Mouse (Mus musculus): ENCODE data around the gene Rftn1. TPM values are rescaled to one million over a fixed set of nuclear protein-coding genes. Genes with fewer than 3 reads are reported as not detected.

Rftn1 gene
- polyA plus RNA-seq, 1 experiment, result 1.1 TPM

DNA sequence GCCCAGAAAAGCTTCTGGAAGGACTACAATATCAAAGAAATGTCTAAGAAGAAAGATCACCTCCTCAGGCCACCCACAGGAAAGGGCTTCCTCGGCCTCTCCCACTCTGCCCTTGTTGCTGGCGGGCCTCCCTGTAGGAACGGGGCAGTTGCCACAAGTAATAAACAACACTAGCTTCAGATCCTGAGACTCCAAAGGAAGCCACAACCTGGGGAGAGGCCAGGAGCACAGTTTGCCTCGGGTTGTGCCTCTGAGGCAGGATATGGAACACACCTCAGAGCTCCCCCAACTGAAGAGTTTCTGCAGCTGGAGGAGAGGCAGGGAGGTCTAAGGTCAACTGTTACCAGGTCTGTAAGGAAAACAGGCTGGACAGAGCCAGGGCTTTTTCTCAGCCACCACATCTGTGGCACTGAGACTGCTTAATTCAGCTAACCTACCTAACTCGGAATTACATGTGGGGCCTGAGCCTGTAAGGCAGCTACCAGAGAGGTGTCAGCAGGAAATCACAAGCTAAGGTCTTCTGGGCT lies 193.8 kb downstream of the Rftn1 start:
- Histone ChIP-seq H3K9me3 (replicated peaks; ENCODE audit: control insufficient read depth, insufficient read depth, low read length, poor library complexity, severe bottlenecking) (no peaks in the 10 kb centered on the region), H3K27me3 (ENCODE audit: control insufficient read depth, insufficient read depth, low read length, poor library complexity, severe bottlenecking) (no peaks in the 10 kb centered on the region), H3K36me3 (ENCODE audit: control insufficient read depth, insufficient read depth, low read length, poor library complexity, severe bottlenecking) (no peaks in the 10 kb centered on the region), H3K27ac (ENCODE audit: insufficient read depth, low read length) (no peak overlapping the region), H3K9ac (ENCODE audit: low read depth, poor library complexity, severe bottlenecking) (no peak overlapping the region), H3K4me3 (ENCODE audit: low read depth, low read length) (no peak overlapping the region), H3K4me1 (ENCODE audit: control insufficient read depth, insufficient read depth, low read length) (no peaks in the 10 kb centered on the region)
- no peak for TF ChIP-seq CTCF (IDR thresholded peaks at IDR 0.05; ENCODE audit: low read depth, low read length)
- TF ChIP-seq EP300 (IDR thresholded peaks at IDR 0.05; ENCODE audit: insufficient read depth, low read depth, low read length), result no peak
- TF ChIP-seq POLR2A (IDR thresholded peaks at IDR 0.05; ENCODE audit: insufficient read depth, low read length), result no peak

DNA sequence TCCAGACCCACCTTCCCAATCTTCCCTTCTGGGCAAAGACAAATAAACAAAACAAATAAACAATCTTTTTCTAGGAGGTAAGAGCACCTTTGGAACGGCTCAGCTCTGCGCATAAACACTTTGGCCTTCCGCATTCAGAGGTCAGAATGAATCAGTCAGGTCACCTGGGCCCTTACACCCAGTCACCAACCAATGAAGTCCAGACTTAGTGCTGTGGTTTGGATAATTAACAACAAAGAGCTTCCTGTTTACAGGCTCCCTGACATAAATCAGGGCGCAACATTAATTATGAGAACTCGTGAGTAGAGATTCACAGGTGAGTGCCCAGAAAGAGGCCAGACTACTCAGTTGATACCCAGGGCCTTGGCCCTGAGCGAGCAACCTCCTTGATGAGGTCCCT lies 194.4 kb downstream of the Rftn1 start:
- H3K27ac ChIP-seq (ENCODE audit: insufficient read depth, low read length), result no peak overlapping the region

DNA sequence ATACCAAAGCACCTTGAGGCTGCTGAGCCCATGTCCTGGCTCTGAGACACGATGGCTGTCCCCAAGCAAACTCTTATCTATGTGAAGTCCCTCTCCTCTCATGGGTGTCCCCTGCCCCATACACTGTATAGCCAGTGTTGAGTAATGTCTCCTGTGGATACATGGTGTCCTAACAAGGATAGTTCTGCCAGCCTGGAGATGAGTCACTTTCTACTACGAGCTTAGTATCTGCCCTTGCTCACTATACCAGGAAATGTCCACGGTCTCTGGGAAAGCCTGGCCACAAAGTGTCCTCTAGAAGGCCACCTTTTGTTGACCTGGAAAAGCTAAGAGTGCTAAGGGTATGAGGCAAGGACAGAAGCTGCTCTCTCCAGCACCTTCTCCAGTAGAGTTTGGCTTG lies 195.2 kb downstream of the Rftn1 start:
- H3K27me3 ChIP-seq (ENCODE audit: control insufficient read depth, insufficient read depth, low read length, poor library complexity, severe bottlenecking), result no peaks in the 10 kb centered on the region
- no peaks in the 10 kb centered on the region for H3K4me1 ChIP-seq (ENCODE audit: control insufficient read depth, insufficient read depth, low read length)
- H3K9me3 ChIP-seq (replicated peaks; ENCODE audit: control insufficient read depth, insufficient read depth, low read length, poor library complexity, severe bottlenecking), result no peaks in the 10 kb centered on the region
- no peak overlapping the region for H3K9ac ChIP-seq (ENCODE audit: low read depth, poor library complexity, severe bottlenecking)
- no peak overlapping the region for H3K4me3 ChIP-seq (ENCODE audit: low read depth, low read length)
- no peak overlapping the region for H3K27ac ChIP-seq (ENCODE audit: insufficient read depth, low read length)
- no peaks in the 10 kb centered on the region for H3K36me3 ChIP-seq (ENCODE audit: control insufficient read depth, insufficient read depth, low read length, poor library complexity, severe bottlenecking)
- TF ChIP-seq EP300 (IDR thresholded peaks at IDR 0.05; ENCODE audit: insufficient read depth, low read depth, low read length) (no peak), CTCF (IDR thresholded peaks at IDR 0.05; ENCODE audit: low read depth, low read length) (no peak), POLR2A (IDR thresholded peaks at IDR 0.05; ENCODE audit: insufficient read depth, low read length) (no peak)

More for the DNA sequence above, 194.4 kb downstream of the Rftn1 start:
- Histone ChIP-seq H3K36me3 (ENCODE audit: control insufficient read depth, insufficient read depth, low read length, poor library complexity, severe bottlenecking) (no peaks in the 10 kb centered on the region), H3K27me3 (ENCODE audit: control insufficient read depth, insufficient read depth, low read length, poor library complexity, severe bottlenecking) (no peaks in the 10 kb centered on the region), H3K9ac (ENCODE audit: low read depth, poor library complexity, severe bottlenecking) (no peak overlapping the region), H3K9me3 (replicated peaks; ENCODE audit: control insufficient read depth, insufficient read depth, low read length, poor library complexity, severe bottlenecking) (no peaks in the 10 kb centered on the region), H3K4me3 (ENCODE audit: low read depth, low read length) (no peak overlapping the region), H3K4me1 (ENCODE audit: control insufficient read depth, insufficient read depth, low read length) (no peaks in the 10 kb centered on the region)
- TF ChIP-seq CTCF (IDR thresholded peaks at IDR 0.05; ENCODE audit: low read depth, low read length) (no peak), POLR2A (IDR thresholded peaks at IDR 0.05; ENCODE audit: insufficient read depth, low read length) (no peak), EP300 (IDR thresholded peaks at IDR 0.05; ENCODE audit: insufficient read depth, low read depth, low read length) (no peak)

DNA sequence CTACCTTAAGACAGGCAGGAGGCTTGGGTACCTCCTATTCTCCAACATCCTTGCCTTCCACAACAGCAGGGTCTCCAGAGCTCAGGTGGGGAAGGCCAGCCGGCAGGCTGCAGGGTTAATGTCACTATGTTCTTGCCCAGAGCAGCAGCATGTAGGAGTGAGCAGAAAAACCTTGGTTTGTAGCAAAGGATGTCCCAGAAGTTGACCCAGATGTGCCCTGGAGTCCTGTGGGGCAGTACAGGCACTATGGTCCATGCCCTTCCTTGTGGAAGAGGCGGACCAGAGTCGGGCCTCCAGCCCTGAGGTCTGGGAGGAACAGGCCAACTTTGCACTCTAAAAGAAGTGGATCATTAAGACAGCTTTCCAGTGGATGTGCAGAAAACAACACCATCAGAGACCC lies 196.8 kb downstream of the Rftn1 start:
- Histone ChIP-seq H3K9ac (ENCODE audit: low read depth, poor library complexity, severe bottlenecking) (no peak overlapping the region), H3K9me3 (replicated peaks; ENCODE audit: control insufficient read depth, insufficient read depth, low read length, poor library complexity, severe bottlenecking) (no peaks in the 10 kb centered on the region), H3K4me3 (ENCODE audit: low read depth, low read length) (no peak overlapping the region), H3K27me3 (ENCODE audit: control insufficient read depth, insufficient read depth, low read length, poor library complexity, severe bottlenecking) (no peaks in the 10 kb centered on the region), H3K4me1 (ENCODE audit: control insufficient read depth, insufficient read depth, low read length) (no peaks in the 10 kb centered on the region), H3K36me3 (ENCODE audit: control insufficient read depth, insufficient read depth, low read length, poor library complexity, severe bottlenecking) (no peaks in the 10 kb centered on the region), H3K27ac (ENCODE audit: insufficient read depth, low read length) (no peak overlapping the region)
- TF ChIP-seq EP300 (IDR thresholded peaks at IDR 0.05; ENCODE audit: insufficient read depth, low read depth, low read length) (no peak), CTCF (IDR thresholded peaks at IDR 0.05; ENCODE audit: low read depth, low read length) (no peak), POLR2A (IDR thresholded peaks at IDR 0.05; ENCODE audit: insufficient read depth, low read length) (no peak)

DNA sequence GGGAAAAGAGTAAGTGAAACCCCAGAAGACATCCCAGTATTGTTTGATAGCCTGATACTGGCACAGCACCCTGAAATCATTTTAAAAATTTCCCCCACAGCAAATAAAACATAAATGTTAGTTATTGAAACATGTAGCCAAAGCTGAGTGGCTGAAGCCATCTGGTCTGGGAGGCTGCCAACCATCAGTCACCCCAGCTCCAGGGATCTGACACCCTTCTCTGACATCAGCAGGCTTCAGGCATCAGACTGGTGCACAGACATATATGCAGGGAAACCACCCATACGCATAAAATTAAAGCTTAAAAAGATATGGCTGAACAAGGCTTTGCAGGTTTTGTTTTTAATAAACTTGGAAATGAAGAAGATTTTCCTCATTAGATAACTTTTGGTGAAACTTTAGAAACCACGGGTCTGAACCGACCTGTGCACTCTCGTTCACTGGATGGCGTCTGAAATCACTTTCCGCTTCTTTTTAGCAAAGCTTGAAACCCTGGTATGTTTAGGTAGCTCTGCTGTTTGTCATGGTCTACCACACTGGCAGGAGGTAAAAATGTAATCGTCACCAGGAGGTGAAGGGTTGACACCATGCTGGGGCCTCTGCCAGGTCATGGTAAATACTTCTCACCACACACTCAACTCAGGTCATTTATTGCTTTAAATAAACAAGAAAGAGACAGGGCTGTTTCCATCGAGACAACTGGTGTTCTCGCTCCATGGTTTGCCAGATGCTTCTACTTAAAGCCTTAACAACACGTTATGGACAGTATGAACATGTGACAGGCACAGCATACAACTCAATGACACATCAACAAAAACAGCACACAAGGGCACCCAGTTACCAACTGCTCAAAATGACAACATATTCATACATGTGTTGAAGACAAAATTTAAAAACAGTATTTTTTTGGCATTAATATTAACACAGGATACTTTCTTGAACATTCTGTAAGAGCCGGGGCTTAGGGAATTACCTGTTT lies 197.6 kb downstream of the Rftn1 start:
- Histone ChIP-seq H3K4me1 (ENCODE audit: control insufficient read depth, insufficient read depth, low read length) (no peaks in the 10 kb centered on the region), H3K9ac (ENCODE audit: low read depth, poor library complexity, severe bottlenecking) (no peak overlapping the region), H3K4me3 (ENCODE audit: low read depth, low read length) (no peak overlapping the region), H3K27me3 (ENCODE audit: control insufficient read depth, insufficient read depth, low read length, poor library complexity, severe bottlenecking) (no peaks in the 10 kb centered on the region), H3K36me3 (ENCODE audit: control insufficient read depth, insufficient read depth, low read length, poor library complexity, severe bottlenecking) (no peaks in the 10 kb centered on the region), H3K27ac (ENCODE audit: insufficient read depth, low read length) (no peak overlapping the region), H3K9me3 (replicated peaks; ENCODE audit: control insufficient read depth, insufficient read depth, low read length, poor library complexity, severe bottlenecking) (no peaks in the 10 kb centered on the region)
- TF ChIP-seq EP300 (IDR thresholded peaks at IDR 0.05; ENCODE audit: insufficient read depth, low read depth, low read length) (no peak), POLR2A (IDR thresholded peaks at IDR 0.05; ENCODE audit: insufficient read depth, low read length) (no peak), CTCF (IDR thresholded peaks at IDR 0.05; ENCODE audit: low read depth, low read length) (no peak)

DNA sequence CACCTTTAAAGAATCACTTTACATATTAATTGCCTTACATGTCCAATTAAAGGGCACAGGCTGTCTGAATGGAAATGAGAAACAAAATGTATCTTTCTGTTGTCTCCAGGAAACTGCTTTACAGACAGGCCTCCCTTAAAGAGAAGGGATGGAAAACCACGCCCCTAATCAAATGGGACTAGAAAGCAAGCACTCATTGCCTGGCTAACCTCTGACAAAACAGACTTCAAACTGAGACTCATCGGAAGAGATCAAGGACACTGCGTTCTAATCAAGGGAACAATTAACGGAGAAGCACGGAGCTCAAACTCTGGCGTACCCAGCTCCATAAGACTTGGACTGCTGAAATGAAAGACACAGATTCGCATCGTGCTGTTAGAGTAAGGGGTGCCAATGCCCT lies 200.9 kb downstream of the Rftn1 start:
- Histone ChIP-seq H3K4me3 (ENCODE audit: low read depth, low read length) (no peak overlapping the region), H3K4me1 (ENCODE audit: control insufficient read depth, insufficient read depth, low read length) (no peaks in the 10 kb centered on the region), H3K36me3 (ENCODE audit: control insufficient read depth, insufficient read depth, low read length, poor library complexity, severe bottlenecking) (no peaks in the 10 kb centered on the region), H3K27ac (ENCODE audit: insufficient read depth, low read length) (no peak overlapping the region), H3K9ac (ENCODE audit: low read depth, poor library complexity, severe bottlenecking) (no peak overlapping the region), H3K9me3 (replicated peaks; ENCODE audit: control insufficient read depth, insufficient read depth, low read length, poor library complexity, severe bottlenecking) (no peaks in the 10 kb centered on the region), H3K27me3 (ENCODE audit: control insufficient read depth, insufficient read depth, low read length, poor library complexity, severe bottlenecking) (no peaks in the 10 kb centered on the region)
- TF ChIP-seq CTCF (IDR thresholded peaks at IDR 0.05; ENCODE audit: low read depth, low read length) (no peak), POLR2A (IDR thresholded peaks at IDR 0.05; ENCODE audit: insufficient read depth, low read length) (no peak), EP300 (IDR thresholded peaks at IDR 0.05; ENCODE audit: insufficient read depth, low read depth, low read length) (no peak)
